Mouse (Mus musculus) liver, adult 2 months (tissue): ENCODE results near the gene Kcnq1. TPM values are rescaled to one million over a fixed set of nuclear protein-coding genes. Genes with fewer than 3 reads are reported as not detected.

Experiments
- DNase-seq: peaks from one replicate; pipeline ENCODE4 v3.0.0-alpha.2; 2011; ENCODE audit warnings: low read depth, low spot score; ENCODE audit errors: extremely low read depth
- H3K27ac ChIP-seq: fragments of 200-500 bp; replicated peaks from 2 replicates; pipeline ENCODE4 v1.5.1; 2012; ENCODE audit warnings: low read depth, mild to moderate bottlenecking, control low read depth, inconsistent platforms, low read length; ENCODE audit not compliant: insufficient read depth
- H3K27me3 ChIP-seq: fragments of 200-500 bp; 2 replicates; pipeline ENCODE4 v1.6.1; 2012; ENCODE audit warnings: mild to moderate bottlenecking, moderate library complexity, low read length, inconsistent platforms; ENCODE audit not compliant: control insufficient read depth, insufficient read depth
- H3K36me3 ChIP-seq: fragments of 200-500 bp; 2 replicates; pipeline ENCODE4 v1.6.1; 2012; ENCODE audit warnings: low read length, inconsistent platforms; ENCODE audit not compliant: control insufficient read depth, insufficient read depth
- H3K4me1 ChIP-seq: fragments of 200-500 bp; 2 replicates; pipeline ENCODE4 v1.6.1; 2011; ENCODE audit warnings: low read length; ENCODE audit not compliant: control insufficient read depth, insufficient read depth
- H3K4me3 ChIP-seq: fragments of 200-500 bp; 2 replicates; pipeline ENCODE4 v1.5.1; 2011; ENCODE audit warnings: low read depth, mild to moderate bottlenecking, control low read depth, low read length, moderate library complexity; ENCODE audit not compliant: insufficient read depth
- H3K79me2 ChIP-seq: fragments of 200-500 bp; 2 replicates; pipeline ENCODE4 v1.6.1; 2012; ENCODE audit warnings: inconsistent platforms, mild to moderate bottlenecking, low read length, moderate library complexity; ENCODE audit not compliant: control insufficient read depth, insufficient read depth
- H3K9ac ChIP-seq: fragments of 200-500 bp; 2 replicates; pipeline ENCODE4 v1.6.1; 2012; ENCODE audit warnings: low read depth, mild to moderate bottlenecking, control low read depth, inconsistent platforms, low read length
- CTCF ChIP-seq: fragments of 200-500 bp; IDR thresholded peaks from 2 replicates; pipeline ENCODE4 v1.5.1; 2011; ENCODE audit warnings: low read depth, low read length, control low read depth
- POLR2A ChIP-seq: fragments of 200-500 bp; IDR thresholded peaks from 2 replicates; pipeline ENCODE4 v1.6.1; 2011; ENCODE audit warnings: low read length, control low read depth; ENCODE audit not compliant: insufficient read depth; ENCODE audit errors: extremely low read depth
- WGBS: fragments of 180-500 bp; shearing (Covaris S2); methylation state at CpG from one replicate; pipeline ENCODE4 v1.1.7; 2018; 5-methylcytosine and 5-hydroxymethylcytosine counted together
- polyA plus RNA-seq: library from polyadenylated mRNA; depleted of rRNA; stranded (reverse); fragments of >200 nt; gene quantifications from 2 replicates; pipeline ENCODE4 v1.2.3, GENCODE M21; 2012
- total RNA-seq: library from RNA; depleted of rRNA; stranded (reverse); fragments of >200 nt; gene quantifications from 2 replicates; pipeline ENCODE4 v1.2.3, GENCODE M21; 2014

Gene Kcnq1
- total and polyA plus RNA-seq, 2 experiments: 1.3 to 2.5 TPM

DNA sequence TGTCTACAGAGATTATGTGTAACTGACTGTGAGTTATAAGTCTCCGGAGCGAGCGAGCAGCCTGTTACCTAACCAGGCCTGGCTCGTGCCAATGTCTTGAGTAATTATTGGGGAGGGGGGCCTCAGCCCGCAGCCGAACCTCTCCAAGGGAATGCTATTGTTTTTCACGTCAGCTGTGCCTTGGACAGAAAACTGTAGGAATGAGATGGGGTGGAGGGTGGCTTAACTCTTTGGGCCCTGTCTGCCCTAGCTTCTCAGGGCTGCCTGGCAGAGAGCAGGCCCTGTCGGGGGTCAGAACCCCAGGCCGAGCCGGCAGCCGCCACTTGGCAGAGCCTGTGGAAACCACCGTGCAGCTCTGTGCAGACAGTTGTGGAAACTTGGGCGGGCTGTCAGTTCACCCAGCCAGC, 302.5 kb downstream of the Kcnq1 start:
- TF ChIP-seq POLR2A (no peak), CTCF (no peak)
- WGBS: 88% methylated on average over 13 of the region's 13 CpGs
- DNase-seq: no peak

DNA sequence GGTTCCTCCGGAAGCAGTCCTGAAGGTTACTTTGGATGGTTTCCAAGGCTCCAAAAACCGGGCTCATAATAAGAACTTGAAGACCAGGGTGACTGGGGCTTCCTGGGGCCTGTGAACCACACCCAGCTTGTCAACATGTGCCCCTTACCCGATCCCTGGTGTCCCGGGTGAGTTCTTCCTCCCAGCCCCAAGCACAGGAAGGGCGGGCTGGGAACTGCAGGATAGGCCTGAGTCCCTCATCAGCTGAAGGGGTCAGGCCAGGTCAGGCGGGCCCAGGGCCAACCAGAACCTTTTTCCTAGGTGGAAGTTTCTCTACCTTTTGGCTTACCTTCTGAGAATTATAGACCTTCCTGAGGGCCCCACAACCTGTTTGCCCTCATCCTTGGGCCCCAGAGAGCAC, 306.4 kb downstream of the Kcnq1 start:
- 53% methylated on average over 6 of the region's 6 CpGs for WGBS
- TF ChIP-seq POLR2A: no peak
- no peak for TF ChIP-seq CTCF
- no peak for DNase-seq

More for the DNA sequence above, 302.5 kb downstream of the Kcnq1 start:
- Histone ChIP-seq H3K9ac (no peak overlapping the region), H3K27ac (no peak overlapping the region), H3K4me1 (no peaks in the 10 kb centered on the region), H3K79me2 (no peaks in the 10 kb centered on the region), H3K4me3 (no peak overlapping the region), H3K27me3 (no peaks in the 10 kb centered on the region), H3K36me3 (no peaks in the 10 kb centered on the region)

DNA sequence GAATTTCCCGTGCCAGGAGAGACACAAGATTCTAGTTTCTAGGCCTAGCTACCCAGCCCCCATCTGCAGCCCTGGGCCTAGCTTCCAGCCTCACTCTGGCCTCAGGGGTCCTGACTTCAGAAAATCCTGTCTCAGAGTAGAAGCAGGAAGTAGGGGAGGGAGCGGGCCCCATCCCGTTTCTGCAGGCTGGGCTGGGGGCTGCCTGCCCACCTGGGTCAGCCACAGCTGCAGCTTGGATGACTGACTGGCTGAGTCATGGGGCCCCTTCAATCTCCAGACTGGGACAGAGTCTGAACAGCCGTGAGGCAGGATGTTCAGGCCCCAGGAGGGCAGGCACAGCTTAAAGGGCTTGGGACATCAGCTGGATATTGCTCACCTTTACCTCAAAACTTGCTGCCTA, 308.9 kb downstream of the Kcnq1 start:
- no peaks in the 10 kb centered on the region for H3K27me3 ChIP-seq
- 71% methylated on average over 4 of the region's 4 CpGs for WGBS

More for the DNA sequence above, 306.4 kb downstream of the Kcnq1 start:
- H3K9ac ChIP-seq: no peak overlapping the region
- H3K4me3 ChIP-seq: no peak overlapping the region
- no peaks in the 10 kb centered on the region for H3K36me3 ChIP-seq
- H3K4me1 ChIP-seq: no peaks in the 10 kb centered on the region
- no peaks in the 10 kb centered on the region for H3K27me3 ChIP-seq
- H3K27ac ChIP-seq: no peak overlapping the region
- no peaks in the 10 kb centered on the region for H3K79me2 ChIP-seq

GRCm38 (mm10) chr7:143416406-143416805, 310.2 kb downstream of the Kcnq1 start:
- Histone ChIP-seq H3K27ac (no peak overlapping the region), H3K4me1 (peaks cover 3% of the 10 kb centered on the region), H3K4me3 (no peak overlapping the region), H3K36me3 (no peaks in the 10 kb centered on the region), H3K27me3 (no peaks in the 10 kb centered on the region), H3K9ac (no peak overlapping the region), H3K79me2 (no peaks in the 10 kb centered on the region)
- DNase-seq: no peak
- TF ChIP-seq POLR2A (no peak), CTCF (no peak)
- WGBS: 95% methylated on average over 12 of the region's 12 CpGs

More for the DNA sequence above, 308.9 kb downstream of the Kcnq1 start:
- Histone ChIP-seq H3K9ac (no peak overlapping the region), H3K4me3 (no peak overlapping the region), H3K36me3 (no peaks in the 10 kb centered on the region), H3K79me2 (no peaks in the 10 kb centered on the region), H3K4me1 (peaks cover 3% of the 10 kb centered on the region), H3K27ac (no peak overlapping the region)
- no peak for DNase-seq
- no peak for TF ChIP-seq POLR2A
- no peak for TF ChIP-seq CTCF

DNA sequence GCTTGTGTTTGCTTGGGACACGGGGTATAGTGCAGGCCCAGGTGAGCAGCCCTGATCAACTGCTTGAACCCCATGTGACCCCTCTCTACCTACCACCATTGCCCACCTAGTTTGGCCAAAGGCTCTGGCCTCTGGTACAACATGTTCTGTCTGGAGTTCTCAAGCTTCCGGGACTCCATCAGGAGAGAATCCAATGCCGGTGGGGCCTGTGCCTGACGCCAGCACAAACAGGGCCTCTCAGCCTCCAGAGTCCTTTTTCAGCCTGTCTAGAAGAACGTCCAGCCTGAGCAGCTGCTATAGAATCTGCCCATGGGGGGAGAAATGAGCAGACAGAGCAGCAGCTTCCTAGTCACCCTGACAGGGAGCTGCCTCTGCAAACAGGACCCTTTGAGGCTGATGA, 311.7 kb downstream of the Kcnq1 start:
- no peaks in the 10 kb centered on the region for H3K27me3 ChIP-seq
- no peak for DNase-seq
- H3K36me3 ChIP-seq: no peaks in the 10 kb centered on the region
- whole genome bisulfite sequencing: 87% methylated on average over 5 of the region's 5 CpGs
- H3K4me1 ChIP-seq: peaks cover 3% of the 10 kb centered on the region
- H3K4me3 ChIP-seq: no peak overlapping the region
- no peak overlapping the region for H3K27ac ChIP-seq
- no peaks in the 10 kb centered on the region for H3K79me2 ChIP-seq
- H3K9ac ChIP-seq: no peak overlapping the region
- TF ChIP-seq POLR2A (no peak), CTCF (no peak)

GRCm38 (mm10) chr7:143419585-143420160, 313.5 kb downstream of the Kcnq1 start:
- H3K4me3 ChIP-seq: no peak overlapping the region
- peak; percentile 54 for DNase-seq
- peaks cover 3% of the 10 kb centered on the region for H3K4me1 ChIP-seq
- no peak overlapping the region for H3K27ac ChIP-seq
- WGBS: 36% methylated on average over 4 of the region's 4 CpGs
- no peaks in the 10 kb centered on the region for H3K36me3 ChIP-seq
- H3K9ac ChIP-seq: no peak overlapping the region
- H3K27me3 ChIP-seq: no peaks in the 10 kb centered on the region
- TF ChIP-seq POLR2A: no peak
- TF ChIP-seq CTCF: no peak
- no peaks in the 10 kb centered on the region for H3K79me2 ChIP-seq
